Mouse (Mus musculus) erythroblast, embryonic 14.5 days (primary cell): ENCODE measurements around the gene Golt1a.

ENCODE experiments used
- GATA1 ChIP-seq: IDR thresholded peaks from 2 replicates; pipeline ENCODE4 v1.6.1; 2012; ENCODE audit warnings: low read length, inconsistent platforms, mixed read lengths
- TAL1 ChIP-seq: IDR thresholded peaks from 3 replicates; pipeline ENCODE4 v1.6.1; 2012; ENCODE audit warnings: low read length, inconsistent platforms, mixed read lengths

GRCm38 (mm10) chr1:133311240-133311639 lies 1.6 kb downstream of the Golt1a start:
- TF ChIP-seq GATA1, result no peak
- no peak for TF ChIP-seq TAL1
